Mouse (Mus musculus) liver, postnatal 0 days (tissue): Measurements from ENCODE around the gene Eid2b. TPM values are rescaled to one million over a fixed set of nuclear protein-coding genes. Genes with fewer than 3 reads are reported as not detected.

Source experiments
- ATAC-seq: fragments of 200-750 bp; cut with Nextera tagmentation; 2 replicates; pipeline ENCODE4 v1.8.0; 2017; ENCODE audit warnings: mild to moderate bottlenecking, moderate library complexity
- DNase-seq: peaks from one replicate; pipeline ENCODE4 v3.0.0-alpha.2; 2016
- H3K27ac ChIP-seq: fragments of 300-500 bp; sonication (generic); 2 replicates; pipeline ENCODE4 v1.5.1; 2014; ENCODE audit warnings: antibody characterized with exemption, moderate library complexity, mild to moderate bottlenecking, low read depth
- H3K27me3 ChIP-seq: fragments of 300-500 bp; sonication (generic); 2 replicates; pipeline ENCODE4 v1.6.1; 2014; ENCODE audit warnings: low read length, control low read depth, mixed read lengths; ENCODE audit not compliant: insufficient read depth
- H3K36me3 ChIP-seq: fragments of 300-500 bp; sonication (generic); replicated peaks from 2 replicates; pipeline ENCODE4 v1.6.1; 2014; ENCODE audit warnings: mild to moderate bottlenecking, control low read depth, low read length, moderate library complexity, mixed read lengths; ENCODE audit not compliant: insufficient read depth
- H3K4me1 ChIP-seq: fragments of 300-500 bp; sonication (generic); 2 replicates; pipeline ENCODE4 v1.6.1; 2014; ENCODE audit warnings: antibody characterized with exemption, mild to moderate bottlenecking, control low read depth; ENCODE audit not compliant: insufficient read depth
- H3K4me2 ChIP-seq: fragments of 300-500 bp; sonication (generic); 2 replicates; pipeline ENCODE4 v1.6.1; 2014; ENCODE audit warnings: low read depth, mild to moderate bottlenecking, low read length, moderate library complexity, mixed read lengths
- H3K4me3 ChIP-seq: fragments of 300-500 bp; sonication (generic); 2 replicates; pipeline ENCODE4 v1.5.1; 2014; ENCODE audit warnings: low read depth, low read length
- H3K9ac ChIP-seq: fragments of 300-500 bp; sonication (generic); replicated peaks from 2 replicates; pipeline ENCODE4 v1.6.1; 2014; ENCODE audit warnings: mild to moderate bottlenecking, moderate library complexity
- H3K9me3 ChIP-seq: fragments of 300-500 bp; sonication (generic); 2 replicates; pipeline ENCODE4 v1.6.1; 2016; ENCODE audit warnings: mild to moderate bottlenecking, control low read depth, low read length, mixed read lengths
- CTCF ChIP-seq: sonication (generic); IDR thresholded peaks from 2 replicates; pipeline ENCODE4 v1.5.1; 2016; ENCODE audit warnings: antibody characterized with exemption, low read depth
- EP300 ChIP-seq: IDR thresholded peaks from 2 replicates; pipeline ENCODE4 v1.6.1; 2016; ENCODE audit warnings: antibody characterized with exemption, low read depth, mild to moderate bottlenecking
- WGBS: fragments of 180-500 bp; shearing (Covaris S2); extraction: QIAGEN DNeasy Blood & Tissue Kit; methylation state at CpG from one replicate; pipeline ENCODE4 v1.1.7; 2014; ENCODE audit not compliant: insufficient replicate concordance; 5-methylcytosine and 5-hydroxymethylcytosine counted together
- polyA plus RNA-seq: library from polyadenylated mRNA; unstranded; fragments of >200 nt; fragmentation: Nextera tagmentation; extraction: Ambion mirVana; gene quantifications from 2 replicates; pipeline ENCODE4 v1.2.1, GENCODE M21; 2015

Eid2b gene
- polyA plus RNA-seq, 1 experiment from 2014 or later: 3.9 TPM

GRCm38 (mm10) chr7:28326457-28326856 lies 48.9 kb downstream of the Eid2b start:
- Histone ChIP-seq H3K27me3 (no peaks in the 10 kb centered on the region), H3K4me3 (no peak overlapping the region), H3K4me2 (no peak overlapping the region), H3K4me1 (peaks cover 4% of the 10 kb centered on the region; the same call in 1 of the 2 replicates), H3K9me3 (no peaks in the 10 kb centered on the region), H3K27ac (no peak overlapping the region), H3K36me3 (peaks cover 93% of the 10 kb centered on the region), H3K9ac (no peak overlapping the region)
- no peak for ATAC-seq
- WGBS: 79% methylated on average over 4 of the region's 4 CpGs
- no peak for DNase-seq
- TF ChIP-seq CTCF (no peak), EP300 (no peak)

- Histone ChIP-seq H3K36me3 (peaks cover 75% of the 10 kb centered on the region), H3K27ac (no peak overlapping the region), H3K9ac (no peak overlapping the region), H3K9me3 (no peaks in the 10 kb centered on the region), H3K4me2 (no peak overlapping the region), H3K27me3 (no peaks in the 10 kb centered on the region), H3K4me3 (no peak overlapping the region), H3K4me1 (no peaks in the 10 kb centered on the region)
- 79% methylated on average over 2 of the region's 2 CpGs for WGBS
- DNase-seq (no peak), ATAC-seq (peak; percentile 63)
- TF ChIP-seq CTCF (no peak), EP300 (no peak)
Observed at GRCm38 (mm10) chr7:28328260-28328659, 50.7 kb downstream of the Eid2b start.

Other genes starting within 250 kb of the Eid2b start
- 108 and 114 TPM in 2 replicates for gene Psmc4, start 227.6 kb upstream of the Eid2b start, polyA plus RNA-seq
- gene Fcgbp, start 206.5 kb upstream of the Eid2b start, polyA plus RNA-seq: 0.12 TPM in 1 of 2 replicates, not detected in the other
- gene 9530053A07Rik, start 148.3 kb upstream of the Eid2b start, polyA plus RNA-seq: 0.01 TPM in 1 of 2 replicates, not detected in the other
- gene Fbl, start 108.0 kb upstream of the Eid2b start, polyA plus RNA-seq: 48.4 and 51.6 TPM in 2 replicates
- 4.0 and 4.5 TPM in 2 replicates for gene Dyrk1b, start 98.3 kb upstream of the Eid2b start, polyA plus RNA-seq
- 1.3 and 1.4 TPM in 2 replicates for gene Eid2, start 9.9 kb upstream of the Eid2b start, polyA plus RNA-seq
- gene Selenov, start 13.4 kb downstream of the Eid2b start, polyA plus RNA-seq: 0.12 TPM in 1 of 2 replicates, not detected in the other
- gene Dll3, start 24.5 kb downstream of the Eid2b start, polyA plus RNA-seq: 0.12 TPM in 1 of 2 replicates, not detected in the other
- gene Timm50, start 34.3 kb downstream of the Eid2b start, polyA plus RNA-seq: 52.0 and 53.9 TPM in 2 replicates
- 18.7 and 21.0 TPM in 2 replicates for gene Supt5, start 61.0 kb downstream of the Eid2b start, polyA plus RNA-seq
- gene Rps16, start 72.9 kb downstream of the Eid2b start, polyA plus RNA-seq: 653 and 673 TPM in 2 replicates
- 2.8 and 3.9 TPM in 2 replicates for gene Plekhg2, start 94.9 kb downstream of the Eid2b start, polyA plus RNA-seq
- gene Zfp36, start 102.5 kb downstream of the Eid2b start, polyA plus RNA-seq: 13.5 and 21.1 TPM in 2 replicates
- gene Med29, start 115.0 kb downstream of the Eid2b start, polyA plus RNA-seq: 18.0 and 18.6 TPM in 2 replicates
- 16.9 and 21.1 TPM in 2 replicates for gene Paf1, start 115.2 kb downstream of the Eid2b start, polyA plus RNA-seq
- gene Gmfg, start 159.7 kb downstream of the Eid2b start, polyA plus RNA-seq: 75.4 and 81.4 TPM in 2 replicates
- gene Lrfn1, start 174.2 kb downstream of the Eid2b start, polyA plus RNA-seq: 0.12 and 0.26 TPM in 2 replicates
- gene Ifnl2, start 232.7 kb downstream of the Eid2b start, polyA plus RNA-seq: not detected in 2 replicates
- not detected in 2 replicates for gene Ifnl3, start 245.1 kb downstream of the Eid2b start, polyA plus RNA-seq